Mouse (Mus musculus): ENCODE measurements around the gene Lrrc4. TPM values are rescaled to one million over a fixed set of nuclear protein-coding genes. Genes with fewer than 3 reads are reported as not detected.

The Lrrc4 gene
- polyA plus RNA-seq, 1 experiment from 2014 or later: 7.5 TPM

DNA sequence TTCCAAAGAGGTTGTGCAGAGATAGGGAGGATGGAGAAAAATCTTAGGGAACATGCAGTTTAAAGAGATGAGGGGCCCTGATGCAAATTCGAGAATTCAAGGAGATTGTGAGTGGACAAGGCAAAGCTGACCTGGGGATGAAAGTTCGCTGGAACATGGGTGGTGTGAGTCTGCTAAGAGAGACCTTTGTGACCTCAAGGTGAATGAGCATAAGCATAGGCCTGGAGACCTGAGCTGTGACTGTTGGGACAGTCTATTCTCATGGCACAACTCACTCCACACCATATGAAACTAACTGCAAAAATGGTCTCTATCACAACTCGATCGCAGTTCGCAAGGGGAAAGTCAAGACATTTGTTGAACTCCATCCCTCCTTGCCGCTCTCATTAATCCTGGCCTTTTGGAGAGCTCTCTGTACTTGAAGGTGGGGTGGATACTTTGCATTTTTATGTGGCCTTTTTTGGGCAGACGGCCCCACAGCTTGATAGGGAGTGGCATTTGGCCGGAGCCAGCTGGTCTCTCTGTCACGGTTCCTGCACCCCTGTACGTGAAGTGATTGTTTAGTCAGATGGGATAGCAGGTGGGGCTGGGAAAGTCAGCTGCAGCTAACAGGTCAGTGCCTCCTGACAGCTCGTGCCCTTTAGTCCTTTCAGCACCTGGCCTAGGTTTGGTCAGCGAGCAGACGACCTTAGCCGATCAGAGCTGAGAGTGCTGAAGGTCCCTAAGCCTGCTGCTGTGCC, 83.4 kb downstream of the Lrrc4 start:
- no peak for DNase-seq
- no peaks in the 10 kb centered on the region for H3K36me3 ChIP-seq (ENCODE audit: control insufficient read depth, insufficient read depth, low read length)
- no peak for ATAC-seq (ENCODE audit: low FRiP score, low TSS enrichment)
- H3K27ac ChIP-seq (replicated peaks; ENCODE audit: low read depth, low read length): no peak overlapping the region
- WGBS: 58% methylated on average over 14 of the region's 14 CpGs
- no peaks in the 10 kb centered on the region for H3K9me3 ChIP-seq (ENCODE audit: control insufficient read depth, low read length)
- H3K27me3 ChIP-seq (ENCODE audit: control insufficient read depth, insufficient read depth, low read length): no peaks in the 10 kb centered on the region
- H3K4me3 ChIP-seq (replicated peaks; ENCODE audit: low read depth, low read length): no peak overlapping the region
- H3K4me2 ChIP-seq (ENCODE audit: low read length): no peak overlapping the region
- no peak overlapping the region for H3K9ac ChIP-seq (replicated peaks; ENCODE audit: low read length)
- peaks cover 13% of the 10 kb centered on the region for H3K4me1 ChIP-seq (ENCODE audit: control insufficient read depth, insufficient read depth, low read length)

DNA sequence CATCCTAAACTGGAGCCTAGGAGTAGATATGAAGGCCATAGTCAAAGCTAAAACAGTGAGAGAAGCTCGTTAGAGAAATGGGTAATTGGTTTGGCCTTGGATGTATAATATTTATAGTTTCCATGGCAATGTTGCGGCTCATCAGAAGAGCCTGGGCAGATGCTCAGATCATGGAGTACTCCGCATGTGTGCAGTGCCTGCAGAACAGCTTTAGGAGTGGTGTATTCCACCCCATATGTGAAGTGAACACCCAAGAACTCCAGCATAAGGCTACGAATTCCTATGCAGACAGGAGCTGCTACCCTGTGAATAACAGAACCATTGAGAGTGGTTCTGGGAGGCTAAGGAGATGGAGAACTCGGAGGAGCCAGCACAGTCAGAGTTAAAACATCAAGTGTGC, 84.5 kb downstream of the Lrrc4 start:
- Histone ChIP-seq H3K27me3 (ENCODE audit: control insufficient read depth, insufficient read depth, low read length) (no peaks in the 10 kb centered on the region), H3K36me3 (ENCODE audit: control insufficient read depth, insufficient read depth, low read length) (no peaks in the 10 kb centered on the region), H3K9me3 (ENCODE audit: control insufficient read depth, low read length) (no peaks in the 10 kb centered on the region), H3K4me1 (ENCODE audit: control insufficient read depth, insufficient read depth, low read length) (peaks cover 13% of the 10 kb centered on the region), H3K4me2 (ENCODE audit: low read length) (no peak overlapping the region), H3K27ac (replicated peaks; ENCODE audit: low read depth, low read length) (no peak overlapping the region), H3K9ac (replicated peaks; ENCODE audit: low read length) (no peak overlapping the region), H3K4me3 (replicated peaks; ENCODE audit: low read depth, low read length) (no peak overlapping the region)
- DNase-seq (no peak), ATAC-seq (ENCODE audit: low FRiP score, low TSS enrichment) (no peak)
- 90% methylated on average over 5 of the region's 5 CpGs for WGBS

GRCm38 (mm10) chr6:28745864-28746263, 85.7 kb downstream of the Lrrc4 start:
- DNase-seq (no peak), ATAC-seq (ENCODE audit: low FRiP score, low TSS enrichment) (no peak)
- Histone ChIP-seq H3K4me3 (replicated peaks; ENCODE audit: low read depth, low read length) (no peak overlapping the region), H3K9me3 (ENCODE audit: control insufficient read depth, low read length) (no peaks in the 10 kb centered on the region), H3K4me1 (ENCODE audit: control insufficient read depth, insufficient read depth, low read length) (peaks cover 13% of the 10 kb centered on the region), H3K4me2 (ENCODE audit: low read length) (no peak overlapping the region), H3K9ac (replicated peaks; ENCODE audit: low read length) (no peak overlapping the region), H3K36me3 (ENCODE audit: control insufficient read depth, insufficient read depth, low read length) (no peaks in the 10 kb centered on the region), H3K27ac (replicated peaks; ENCODE audit: low read depth, low read length) (no peak overlapping the region), H3K27me3 (ENCODE audit: control insufficient read depth, insufficient read depth, low read length) (no peaks in the 10 kb centered on the region)
- 63% methylated on average over 7 of the region's 7 CpGs for WGBS

- WGBS: 35% methylated on average over 1 of the region's 1 CpGs
- Histone ChIP-seq H3K27ac (replicated peaks; ENCODE audit: low read depth, low read length) (no peak overlapping the region), H3K9ac (replicated peaks; ENCODE audit: low read length) (no peak overlapping the region), H3K27me3 (ENCODE audit: control insufficient read depth, insufficient read depth, low read length) (no peaks in the 10 kb centered on the region), H3K4me2 (ENCODE audit: low read length) (no peak overlapping the region), H3K36me3 (ENCODE audit: control insufficient read depth, insufficient read depth, low read length) (no peaks in the 10 kb centered on the region), H3K4me1 (ENCODE audit: control insufficient read depth, insufficient read depth, low read length) (peaks cover 11% of the 10 kb centered on the region), H3K4me3 (replicated peaks; ENCODE audit: low read depth, low read length) (no peak overlapping the region), H3K9me3 (ENCODE audit: control insufficient read depth, low read length) (no peaks in the 10 kb centered on the region)
- DNase-seq: peak; percentile 55
- ATAC-seq (ENCODE audit: low FRiP score, low TSS enrichment): no peak
These were observed 88.0 kb downstream of the Lrrc4 start for GRCm38 (mm10) chr6:28743586-28743985.

DNA sequence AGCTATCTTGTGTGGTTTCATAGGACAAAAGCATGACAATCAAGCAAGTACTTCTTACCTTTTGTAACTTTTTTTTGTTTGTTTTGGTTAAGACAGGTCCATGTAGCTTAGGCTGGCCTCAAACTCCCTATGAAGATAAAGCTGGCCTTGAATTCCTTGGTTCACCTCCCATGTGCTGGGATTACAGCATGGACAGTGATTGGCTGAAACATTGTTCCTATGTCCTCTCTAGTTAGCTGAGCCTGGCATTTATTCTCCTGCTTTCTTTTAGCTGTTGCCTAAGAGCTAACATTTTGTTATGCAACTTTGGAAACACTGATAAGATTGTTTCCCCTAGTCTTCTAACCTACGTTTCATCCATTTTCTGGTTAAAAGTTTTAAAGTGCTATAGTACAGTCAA, 93.9 kb downstream of the Lrrc4 start:
- Histone ChIP-seq H3K27ac (replicated peaks; ENCODE audit: low read depth, low read length) (no peak overlapping the region), H3K4me3 (replicated peaks; ENCODE audit: low read depth, low read length) (no peak overlapping the region), H3K9me3 (ENCODE audit: control insufficient read depth, low read length) (no peaks in the 10 kb centered on the region), H3K4me1 (ENCODE audit: control insufficient read depth, insufficient read depth, low read length) (no peaks in the 10 kb centered on the region), H3K36me3 (ENCODE audit: control insufficient read depth, insufficient read depth, low read length) (no peaks in the 10 kb centered on the region), H3K4me2 (ENCODE audit: low read length) (no peak overlapping the region), H3K27me3 (ENCODE audit: control insufficient read depth, insufficient read depth, low read length) (no peaks in the 10 kb centered on the region), H3K9ac (replicated peaks; ENCODE audit: low read length) (no peak overlapping the region)
- no peak for ATAC-seq (ENCODE audit: low FRiP score, low TSS enrichment)
- DNase-seq: no peak
- 91% methylated on average over 1 of the region's 1 CpGs for WGBS

GRCm38 (mm10) chr6:28736665-28737064, 94.9 kb downstream of the Lrrc4 start:
- Histone ChIP-seq H3K9me3 (ENCODE audit: control insufficient read depth, low read length) (no peaks in the 10 kb centered on the region), H3K4me1 (ENCODE audit: control insufficient read depth, insufficient read depth, low read length) (no peaks in the 10 kb centered on the region), H3K36me3 (ENCODE audit: control insufficient read depth, insufficient read depth, low read length) (no peaks in the 10 kb centered on the region), H3K4me3 (replicated peaks; ENCODE audit: low read depth, low read length) (no peak overlapping the region), H3K27me3 (ENCODE audit: control insufficient read depth, insufficient read depth, low read length) (no peaks in the 10 kb centered on the region), H3K4me2 (ENCODE audit: low read length) (no peak overlapping the region), H3K9ac (replicated peaks; ENCODE audit: low read length) (no peak overlapping the region), H3K27ac (replicated peaks; ENCODE audit: low read depth, low read length) (no peak overlapping the region)
- WGBS: 61% methylated on average over 7 of the region's 7 CpGs
- DNase-seq (no peak), ATAC-seq (ENCODE audit: low FRiP score, low TSS enrichment) (no peak)

GRCm38 (mm10) chr6:28735116-28735515, 96.4 kb downstream of the Lrrc4 start:
- H3K9me3 ChIP-seq (ENCODE audit: control insufficient read depth, low read length): no peaks in the 10 kb centered on the region

GRCm38 (mm10) chr6:28733884-28734647, 97.5 kb downstream of the Lrrc4 start:
- 81% methylated on average over 5 of the region's 5 CpGs for WGBS
- Histone ChIP-seq H3K4me2 (ENCODE audit: low read length) (no peak overlapping the region), H3K4me3 (replicated peaks; ENCODE audit: low read depth, low read length) (no peak overlapping the region), H3K9me3 (ENCODE audit: control insufficient read depth, low read length) (no peaks in the 10 kb centered on the region), H3K27me3 (ENCODE audit: control insufficient read depth, insufficient read depth, low read length) (no peaks in the 10 kb centered on the region), H3K27ac (replicated peaks; ENCODE audit: low read depth, low read length) (no peak overlapping the region), H3K9ac (replicated peaks; ENCODE audit: low read length) (no peak overlapping the region), H3K36me3 (ENCODE audit: control insufficient read depth, insufficient read depth, low read length) (no peaks in the 10 kb centered on the region), H3K4me1 (ENCODE audit: control insufficient read depth, insufficient read depth, low read length) (peaks cover 7% of the 10 kb centered on the region)
- ATAC-seq (ENCODE audit: low FRiP score, low TSS enrichment) (no peak), DNase-seq (no peak)

More at GRCm38 (mm10) chr6:28735116-28735515, 96.4 kb downstream of the Lrrc4 start:
- Histone ChIP-seq H3K4me2 (ENCODE audit: low read length) (no peak overlapping the region), H3K36me3 (ENCODE audit: control insufficient read depth, insufficient read depth, low read length) (no peaks in the 10 kb centered on the region), H3K4me1 (ENCODE audit: control insufficient read depth, insufficient read depth, low read length) (no peaks in the 10 kb centered on the region), H3K27me3 (ENCODE audit: control insufficient read depth, insufficient read depth, low read length) (no peaks in the 10 kb centered on the region), H3K27ac (replicated peaks; ENCODE audit: low read depth, low read length) (no peak overlapping the region), H3K9ac (replicated peaks; ENCODE audit: low read length) (no peak overlapping the region), H3K4me3 (replicated peaks; ENCODE audit: low read depth, low read length) (no peak overlapping the region)
- DNase-seq (no peak), ATAC-seq (ENCODE audit: low FRiP score, low TSS enrichment) (no peak)
- WGBS: 81% methylated on average over 9 of the region's 9 CpGs

GRCm38 (mm10) chr6:28731246-28731645, 100.3 kb downstream of the Lrrc4 start:
- no peak for ATAC-seq (ENCODE audit: low FRiP score, low TSS enrichment)
- no peaks in the 10 kb centered on the region for H3K9me3 ChIP-seq (ENCODE audit: control insufficient read depth, low read length)
- H3K4me3 ChIP-seq (replicated peaks; ENCODE audit: low read depth, low read length): no peak overlapping the region
- no peak overlapping the region for H3K27ac ChIP-seq (replicated peaks; ENCODE audit: low read depth, low read length)
- H3K4me1 ChIP-seq (ENCODE audit: control insufficient read depth, insufficient read depth, low read length): peaks cover 8% of the 10 kb centered on the region
- no peak for DNase-seq
- no peak overlapping the region for H3K4me2 ChIP-seq (ENCODE audit: low read length)
- no peaks in the 10 kb centered on the region for H3K27me3 ChIP-seq (ENCODE audit: control insufficient read depth, insufficient read depth, low read length)
- no peak overlapping the region for H3K9ac ChIP-seq (replicated peaks; ENCODE audit: low read length)
- WGBS: 92% methylated on average over 6 of the region's 6 CpGs
- H3K36me3 ChIP-seq (ENCODE audit: control insufficient read depth, insufficient read depth, low read length): no peaks in the 10 kb centered on the region
